11 mouse cellular contexts compared by ENCODE assay signal in genomic region chr3:55587434-55587971, GRCm38 (mm10).
A peak's percentile ranks its signal among the peaks of the same experiment; 100 is the strongest.
DNase-seq lines count a peak whose midpoint lies in the region; ATAC-seq and TF ChIP-seq lines count a peak whose summit lies in the region.
"Had no signal": no experiment of that assay in that cellular context is flagged by ENCODE, and none has a peak within 500 bp of the region (broad histone marks: within the 10 kb centered on the region; RNA-seq: fewer than 3 reads in every experiment).

No protein-coding gene starts in this region.

- H3K9me3 ChIP-seq in kidney, postnatal 0 days (replicated peaks; ENCODE audit: low read length) = no peaks in the 10 kb centered on the region
- no peaks in the 10 kb centered on the region for H3K9me3 ChIP-seq in hindbrain, postnatal 0 days (ENCODE audit: low read length)
- no peaks in the 10 kb centered on the region for H3K9me3 ChIP-seq in neural tube, embryonic 13.5 days

- H3K4me1 ChIP-seq in kidney, postnatal 0 days (replicated peaks; ENCODE audit: insufficient read depth, low read length) = no peaks in the 10 kb centered on the region; the same call in 1 of the 2 replicates
- peaks cover 15% of the 10 kb centered on the region for H3K4me1 ChIP-seq in embryonic fibroblast, embryonic 13.5 days (ENCODE audit: control insufficient read depth, insufficient read depth, low read length)
- H3K4me1 ChIP-seq in hindbrain, postnatal 0 days (ENCODE audit: insufficient read depth, low read length) = peaks cover 11% of the 10 kb centered on the region
- peaks cover 40% of the 10 kb centered on the region for H3K4me1 ChIP-seq in neural tube, embryonic 13.5 days (replicated peaks)

- no peak overlapping the region for H3K9ac ChIP-seq in kidney, postnatal 0 days (ENCODE audit: low read depth, low read length)
- H3K9ac ChIP-seq in hindbrain, postnatal 0 days (replicated peaks; ENCODE audit: low read length) = no peak overlapping the region
- H3K9ac ChIP-seq in neural tube, embryonic 13.5 days = peak overlapping the region; percentile 56; the same call in 1 of the 2 replicates

- no peak; the same call in 1 of the 2 replicates for ATAC-seq in kidney, postnatal 0 days (replicated peaks; ENCODE audit: low FRiP score, low read depth)
- peak; percentile 29 for ATAC-seq in hindbrain, postnatal 0 days
- ATAC-seq in neural tube, embryonic 13.5 days (ENCODE audit: low read depth) = peak; percentile 13; the same call in 1 of the 2 replicates

- H3K27ac ChIP-seq in kidney, postnatal 0 days = peak overlapping the region; percentile 50; the same call in 1 of the 2 replicates
- H3K27ac ChIP-seq in embryonic fibroblast, embryonic 13.5 days (ENCODE audit: insufficient read depth, low read length) = 0 out of 2 replicates have a peak overlapping the region, but pooled peaks have one; percentile 22
- H3K27ac ChIP-seq in hindbrain, postnatal 0 days = peak overlapping the region; percentile 52; the same call in 1 of the 2 replicates
- peak overlapping the region; percentile 78 for H3K27ac ChIP-seq in neural tube, embryonic 13.5 days (replicated peaks)

- TF ChIP-seq CTCF in kidney, postnatal 0 days (IDR thresholded peaks at IDR 0.05; ENCODE audit: low read depth) = no peak
- no peak for TF ChIP-seq CTCF in embryonic fibroblast, embryonic 13.5 days (IDR thresholded peaks at IDR 0.05; ENCODE audit: borderline replicate concordance, insufficient read depth, low read length)
- TF ChIP-seq CTCF in hindbrain, postnatal 0 days (IDR thresholded peaks at IDR 0.05; ENCODE audit: low read depth) = no peak

- H3K4me2 ChIP-seq in kidney, postnatal 0 days (ENCODE audit: low read length) = peak overlapping the region; percentile 37
- no peak overlapping the region for H3K4me2 ChIP-seq in hindbrain, postnatal 0 days (ENCODE audit: low read depth, low read length)
- H3K4me2 ChIP-seq in neural tube, embryonic 13.5 days = no peak overlapping the region

- peak; percentile 64 for DNase-seq in kidney, postnatal 0 days (ENCODE audit: low spot score)
- DNase-seq in kidney, postnatal 4 days = no peak
- no peak for DNase-seq in hindbrain, postnatal 0 days (ENCODE audit: low spot score)
- no peak for DNase-seq in layer of hippocampus, postnatal 25 days (ENCODE audit: extremely low spot score in 1 of 2, low spot score in 1 of 2)
- DNase-seq in left cerebral cortex, postnatal 10 days (ENCODE audit: extremely low spot score in 1 of 2, low spot score in 2 of 2) = no peak
- no peak for DNase-seq in retina, postnatal 1 day
- DNase-seq: left cerebral cortex, postnatal 4 days; right cerebral cortex, postnatal 25 days had no signal

- intact Hi-C loops in left cerebral cortex, postnatal 10 days (cut with DNase I) = no loop called here

- 24% methylated on average over 12 of the region's 12 CpGs for WGBS in kidney, postnatal 0 days
- WGBS in hindbrain, postnatal 0 days = 27% methylated on average over 12 of the region's 12 CpGs
- WGBS in neural tube, embryonic 13.5 days = 25% methylated on average over 12 of the region's 12 CpGs

- no peaks in the 10 kb centered on the region for H3K36me3 ChIP-seq in kidney, postnatal 0 days (ENCODE audit: insufficient read depth, low read length)
- H3K36me3 ChIP-seq in hindbrain, postnatal 0 days (ENCODE audit: insufficient read depth, low read length) = no peaks in the 10 kb centered on the region
- no peaks in the 10 kb centered on the region for H3K36me3 ChIP-seq in neural tube, embryonic 13.5 days

- no peaks in the 10 kb centered on the region for H3K27me3 ChIP-seq in kidney, postnatal 0 days (ENCODE audit: insufficient read depth, low read length)
- H3K27me3 ChIP-seq in hindbrain, postnatal 0 days (ENCODE audit: insufficient read depth, low read length) = no peaks in the 10 kb centered on the region
- H3K27me3 ChIP-seq in neural tube, embryonic 13.5 days = no peaks in the 10 kb centered on the region
- H3K27me3 ChIP-seq: CH12.LX had no signal

- no peak for TF ChIP-seq POLR2A in embryonic fibroblast, embryonic 13.5 days (IDR thresholded peaks at IDR 0.05; ENCODE audit: low read depth, low read length)

- no peak overlapping the region for H3K4me3 ChIP-seq in kidney, postnatal 0 days (replicated peaks; ENCODE audit: low read depth, low read length)
- H3K4me3 ChIP-seq in embryonic fibroblast, embryonic 13.5 days (ENCODE audit: insufficient read depth, low read length) = no peak overlapping the region
- H3K4me3 ChIP-seq in hindbrain, postnatal 0 days (ENCODE audit: low read length) = no peak overlapping the region
- H3K4me3 ChIP-seq in neural tube, embryonic 13.5 days = no peak overlapping the region

Comparison
In these comparisons a context has a peak if more than half of its experiments do, and no peak if none do; other contexts are left out.
1. H3K27ac ChIP-seq: peak in every context shown above with its lines; median percentile 78 in neural tube, embryonic 13.5 days; 52 in hindbrain, postnatal 0 days; 50 in kidney, postnatal 0 days; 22 in embryonic fibroblast, embryonic 13.5 days.